Mouse (Mus musculus) midbrain, embryonic 11.5 days (tissue): ENCODE measurements around the gene Serpinb1b. TPM values are rescaled to one million over a fixed set of nuclear protein-coding genes. Genes with fewer than 3 reads are reported as not detected.
A peak's percentile ranks its signal among the peaks of the same experiment; 100 is the strongest.
"Not testable (repeated sequence)": the region's sequence is repeated elsewhere in the genome, so short reads cannot be mapped to it uniquely, and the experiment has no call there.

ENCODE experiments used
- ATAC-seq: fragments of 200-750 bp; cut with Nextera tagmentation; 2 replicates; pipeline ENCODE4 v1.8.0; 2017; ENCODE audit warnings: moderate TSS enrichment, moderate library complexity; ENCODE audit not compliant: low FRiP score
- DNase-seq: peaks from one replicate; pipeline ENCODE4 v3.0.0; 2015; ENCODE audit warnings: low spot score; ENCODE audit errors: missing footprints
- H3K27ac ChIP-seq: fragments of 300-500 bp; sonication (generic); 2 replicates; pipeline ENCODE4 v1.5.1; 2014; ENCODE audit warnings: low read depth, low read length
- H3K27me3 ChIP-seq: fragments of 300-500 bp; sonication (generic); 2 replicates; pipeline ENCODE4 v1.6.1; 2014; ENCODE audit warnings: mild to moderate bottlenecking, low read length, moderate library complexity, mixed read lengths; ENCODE audit not compliant: control insufficient read depth, insufficient read depth
- H3K36me3 ChIP-seq: fragments of 300-500 bp; sonication (generic); 2 replicates; pipeline ENCODE4 v1.6.1; 2014; ENCODE audit warnings: mild to moderate bottlenecking, low read length, moderate library complexity, mixed read lengths; ENCODE audit not compliant: control insufficient read depth, insufficient read depth
- H3K4me1 ChIP-seq: fragments of 300-500 bp; sonication (generic); 2 replicates; pipeline ENCODE4 v1.6.1; 2014; ENCODE audit warnings: low read length; ENCODE audit not compliant: control insufficient read depth, insufficient read depth
- H3K4me2 ChIP-seq: fragments of 300-500 bp; sonication (generic); 2 replicates; pipeline ENCODE4 v1.6.1; 2014; ENCODE audit warnings: mild to moderate bottlenecking, moderate library complexity
- H3K4me3 ChIP-seq: fragments of 300-500 bp; sonication (generic); 2 replicates; pipeline ENCODE4 v1.5.1; 2014; ENCODE audit warnings: low read depth, low read length
- H3K9ac ChIP-seq: fragments of 300-500 bp; sonication (generic); 2 replicates; pipeline ENCODE4 v1.6.1; 2014; ENCODE audit warnings: low read length
- H3K9me3 ChIP-seq: fragments of 300-500 bp; sonication (generic); 2 replicates; pipeline ENCODE4 v1.6.1; 2016; ENCODE audit warnings: low read length; ENCODE audit not compliant: control insufficient read depth
- whole genome bisulfite sequencing: fragments of 180-500 bp; shearing (Covaris S2); extraction: QIAGEN DNeasy Blood & Tissue Kit; methylation state at CpG from one replicate; pipeline ENCODE4 v1.1.7; 2014; 5-methylcytosine and 5-hydroxymethylcytosine counted together
- polyA plus RNA-seq: library from polyadenylated mRNA; unstranded; fragments of >200 nt; fragmentation: Nextera tagmentation; extraction: Ambion mirVana; gene quantifications from 2 replicates; pipeline ENCODE4 v1.2.1, GENCODE M21; 2014

Serpinb1b gene
- 0.10 and 0.25 TPM in 2 replicates for polyA plus RNA-seq

- Histone ChIP-seq H3K9me3 (no peaks in the 10 kb centered on the region), H3K36me3 (no peaks in the 10 kb centered on the region), H3K4me2 (no peak within 1 kb of the TSS), H3K27ac (no peak within 1 kb of the TSS), H3K4me3 (no peak within 1 kb of the TSS), H3K27me3 (no peaks in the 10 kb centered on the region), H3K4me1 (peaks cover 5% of the 10 kb centered on the region; the same call in 1 of the 2 replicates), H3K9ac (no peak within 1 kb of the TSS)
- WGBS = 37% methylated on average over 3 of the region's 3 CpGs
- peak; percentile 75 for ATAC-seq
- DNase-seq = peak; percentile 84
Observed at GRCm38 (mm10) chr13:33078056-33078705, at the start of gene Serpinb1b. Gene Serpinb1b, plus strand, starts transcription at chr13:33078575.

GRCm38 (mm10) chr13:33029478-33029877 is 48.9 kb upstream of the Serpinb1b start:
- H3K9me3 ChIP-seq, H3K27me3 ChIP-seq, H3K4me1 ChIP-seq, H3K4me3 ChIP-seq, H3K4me2 ChIP-seq, H3K36me3 ChIP-seq, H3K27ac ChIP-seq, ATAC-seq, DNase-seq, H3K9ac ChIP-seq: not testable (repeated sequence)
- 92% methylated on average over 2 of the region's 2 CpGs for WGBS

- 83% methylated on average over 2 of the region's 3 CpGs for WGBS
- Histone ChIP-seq H3K4me2 (no peak overlapping the region), H3K36me3 (no peaks in the 10 kb centered on the region), H3K27ac (no peak overlapping the region), H3K9ac (no peak overlapping the region), H3K4me1 (no peaks in the 10 kb centered on the region), H3K9me3 (no peaks in the 10 kb centered on the region), H3K4me3 (no peak overlapping the region), H3K27me3 (no peaks in the 10 kb centered on the region)
- DNase-seq (no peak), ATAC-seq (no peak)
Observed at GRCm38 (mm10) chr13:33030281-33030680, 48.1 kb upstream of the Serpinb1b start.

- WGBS = 70% methylated on average over 1 of the region's 1 CpGs
- Histone ChIP-seq H3K36me3 (no peaks in the 10 kb centered on the region), H3K9ac (no peak overlapping the region), H3K4me2 (no peak overlapping the region), H3K27ac (no peak overlapping the region), H3K4me1 (no peaks in the 10 kb centered on the region), H3K27me3 (no peaks in the 10 kb centered on the region), H3K4me3 (no peak overlapping the region), H3K9me3 (no peaks in the 10 kb centered on the region)
- DNase-seq (no peak), ATAC-seq (no peak)
Observed at GRCm38 (mm10) chr13:33035506-33035905, 42.9 kb upstream of the Serpinb1b start.

GRCm38 (mm10) chr13:33043542-33043941 is 34.8 kb upstream of the Serpinb1b start:
- WGBS = 93% methylated on average over 3 of the region's 3 CpGs
- Histone ChIP-seq H3K36me3 (no peaks in the 10 kb centered on the region), H3K27ac (no peak overlapping the region), H3K4me2 (no peak overlapping the region), H3K4me3 (no peak overlapping the region), H3K9me3 (no peaks in the 10 kb centered on the region), H3K4me1 (no peaks in the 10 kb centered on the region), H3K27me3 (no peaks in the 10 kb centered on the region), H3K9ac (no peak overlapping the region)
- no peak for ATAC-seq
- DNase-seq = peak; percentile 75

- Histone ChIP-seq H3K36me3 (no peaks in the 10 kb centered on the region), H3K4me1 (no peaks in the 10 kb centered on the region), H3K9me3 (no peaks in the 10 kb centered on the region), H3K4me3 (no peak overlapping the region), H3K9ac (no peak overlapping the region), H3K27ac (no peak overlapping the region), H3K4me2 (no peak overlapping the region), H3K27me3 (no peaks in the 10 kb centered on the region)
- DNase-seq (no peak), ATAC-seq (no peak)
- WGBS = 96% methylated on average over 2 of the region's 2 CpGs
Observed at GRCm38 (mm10) chr13:33047234-33047633, 31.1 kb upstream of the Serpinb1b start.

GRCm38 (mm10) chr13:33048187-33048586 is 30.2 kb upstream of the Serpinb1b start:
- Histone ChIP-seq H3K27ac (no peak overlapping the region), H3K9me3 (no peaks in the 10 kb centered on the region), H3K4me1 (no peaks in the 10 kb centered on the region), H3K9ac (no peak overlapping the region), H3K4me2 (no peak overlapping the region), H3K27me3 (no peaks in the 10 kb centered on the region), H3K36me3 (no peaks in the 10 kb centered on the region), H3K4me3 (no peak overlapping the region)
- 80% methylated on average over 4 of the region's 4 CpGs for WGBS
- ATAC-seq (no peak), DNase-seq (no peak)

GRCm38 (mm10) chr13:33051697-33052096 is 26.7 kb upstream of the Serpinb1b start:
- ATAC-seq (no peak), DNase-seq (no peak)
- H3K9ac ChIP-seq = no peak overlapping the region
- no peak overlapping the region for H3K27ac ChIP-seq
- H3K4me2 ChIP-seq = no peak overlapping the region
- no peaks in the 10 kb centered on the region for H3K36me3 ChIP-seq
- no peak overlapping the region for H3K4me3 ChIP-seq
- H3K4me1 ChIP-seq = no peaks in the 10 kb centered on the region
- H3K27me3 ChIP-seq = no peaks in the 10 kb centered on the region
- no peaks in the 10 kb centered on the region for H3K9me3 ChIP-seq
- 56% methylated on average over 3 of the region's 3 CpGs for WGBS

- no peak for DNase-seq
Observed at GRCm38 (mm10) chr13:33063048-33063447, 15.3 kb upstream of the Serpinb1b start.

More at GRCm38 (mm10) chr13:33063048-33063447, 15.3 kb upstream of the Serpinb1b start:
- no peak overlapping the region for H3K9ac ChIP-seq
- H3K36me3 ChIP-seq = no peaks in the 10 kb centered on the region
- no peaks in the 10 kb centered on the region for H3K4me1 ChIP-seq
- no peaks in the 10 kb centered on the region for H3K9me3 ChIP-seq
- 63% methylated on average over 1 of the region's 1 CpGs for WGBS
- H3K4me3 ChIP-seq = no peak overlapping the region
- no peak overlapping the region for H3K4me2 ChIP-seq
- ATAC-seq = no peak
- no peaks in the 10 kb centered on the region for H3K27me3 ChIP-seq
- H3K27ac ChIP-seq = no peak overlapping the region
